Mouse (Mus musculus) MEL (cell line): ENCODE data around the gene Gm7030. TPM values are rescaled to one million over a fixed set of nuclear protein-coding genes. Genes with fewer than 3 reads are reported as not detected.
A peak's percentile ranks its signal among the peaks of the same experiment; 100 is the strongest.
"Not testable (repeated sequence)": the region's sequence is repeated elsewhere in the genome, so short reads cannot be mapped to it uniquely, and the experiment has no call there.

Experiments used
- DNase-seq: peaks from one replicate; pipeline ENCODE4 v3.0.0; 2011; ENCODE audit warnings: low read depth, low spot score
- H3K27ac ChIP-seq: 2 replicates; pipeline ENCODE4 v1.5.1; 2012; ENCODE audit warnings: low read depth, mild to moderate bottlenecking, control low read depth, low read length, moderate library complexity; ENCODE audit not compliant: control insufficient read depth
- H3K27me3 ChIP-seq, 2 experiments: fragments of 150-350 bp in 1 of 2; sonication (generic) in 1 of 2; 2 replicates each; pipeline ENCODE4 v1.6.1; 2012; ENCODE audit warnings: low read length in 2 of 2, mild to moderate bottlenecking in 2 of 2, improper control_type of control experiment in 1 of 2, moderate library complexity in 1 of 2; ENCODE audit not compliant: insufficient read depth in 2 of 2, control insufficient read depth in 1 of 2
- H3K36me3 ChIP-seq, 2 experiments: 2 replicates each; pipeline ENCODE4 v1.6.1; 2012 to 2014; ENCODE audit warnings: low read length in 2 of 2, improper control_type of control experiment in 1 of 2, inconsistent platforms in 1 of 2, mild to moderate bottlenecking in 1 of 2; ENCODE audit not compliant: insufficient read depth in 2 of 2, control insufficient read depth in 1 of 2
- H3K4me1 ChIP-seq, 2 experiments: fragments of 150-350 bp in 1 of 2; sonication (generic) in 1 of 2; 2 replicates each; pipeline ENCODE4 v1.6.1; 2012; ENCODE audit warnings: low read length in 2 of 2, improper control_type of control experiment in 1 of 2, mild to moderate bottlenecking in 1 of 2; ENCODE audit not compliant: insufficient read depth in 2 of 2, control insufficient read depth in 1 of 2
- H3K4me3 ChIP-seq, 2 experiments: fragments of 150-350 bp in 1 of 2; sonication (generic) in 1 of 2; 2 replicates each; pipeline ENCODE4 v1.5.1; 2012; ENCODE audit warnings: low read depth in 2 of 2, low read length in 2 of 2, mild to moderate bottlenecking in 2 of 2, moderate library complexity in 2 of 2, control low read depth in 1 of 2, improper control_type of control experiment in 1 of 2; ENCODE audit not compliant: control insufficient read depth in 1 of 2, insufficient read depth in 1 of 2
- H3K79me2 ChIP-seq: 2 replicates; pipeline ENCODE4 v1.6.1; 2012; ENCODE audit warnings: mild to moderate bottlenecking, low read length, moderate library complexity; ENCODE audit not compliant: control insufficient read depth, poor library complexity, insufficient read depth
- H3K9ac ChIP-seq: 2 replicates; pipeline ENCODE4 v1.6.1; 2012; ENCODE audit warnings: low read depth, mild to moderate bottlenecking, control low read depth, low read length, moderate library complexity; ENCODE audit not compliant: control insufficient read depth, poor library complexity, severe bottlenecking
- H3K9me3 ChIP-seq: fragments of 150-350 bp; sonication (generic); replicated peaks from 2 replicates; pipeline ENCODE4 v1.6.1; 2012; ENCODE audit warnings: mild to moderate bottlenecking, low read length, improper control_type of control experiment, moderate library complexity; ENCODE audit not compliant: insufficient read depth
- CHD2 ChIP-seq: IDR thresholded peaks from 2 replicates; pipeline ENCODE4 v1.6.1; 2011; ENCODE audit warnings: low read length, improper control_type of control experiment
- ELF1 ChIP-seq: IDR thresholded peaks from 2 replicates; pipeline ENCODE4 v1.6.1; 2014; ENCODE audit warnings: low read depth, mild to moderate bottlenecking, inconsistent platforms, low read length, improper control_type of control experiment, moderate library complexity
- GABPA ChIP-seq: IDR thresholded peaks from 2 replicates; pipeline ENCODE4 v1.6.1; 2012; ENCODE audit warnings: low read depth, mild to moderate bottlenecking, inconsistent platforms, low read length, improper control_type of control experiment, moderate library complexity
- GATA1 ChIP-seq: IDR thresholded peaks from 2 replicates; pipeline ENCODE4 v1.6.1; 2011; ENCODE audit warnings: low read depth, low read length, improper control_type of control experiment
- KAT2A ChIP-seq: conservative IDR thresholded peaks from 2 replicates; pipeline ENCODE4 v1.6.1; 2012; ENCODE audit warnings: low read depth, low read length, improper control_type of control experiment, inconsistent platforms
- MAZ ChIP-seq: IDR thresholded peaks from 2 replicates; pipeline ENCODE4 v1.6.1; 2012; ENCODE audit warnings: low read depth, mild to moderate bottlenecking, inconsistent platforms, low read length, improper control_type of control experiment
- MYC ChIP-seq: IDR thresholded peaks from 2 replicates; pipeline ENCODE4 v1.6.1; 2011; ENCODE audit warnings: low read depth, mild to moderate bottlenecking, low read length, improper control_type of control experiment, moderate library complexity
- NELFE ChIP-seq: IDR thresholded peaks from 2 replicates; pipeline ENCODE4 v1.6.1; 2011; ENCODE audit warnings: low read depth, low read length, improper control_type of control experiment
- POLR2A ChIP-seq, 2 experiments: IDR thresholded peaks; 2 replicates each; pipeline ENCODE4 v1.6.1; 2011 to 2012; ENCODE audit warnings: low read length in 2 of 2, mild to moderate bottlenecking in 2 of 2, control low read depth in 1 of 2, improper control_type of control experiment in 1 of 2, low read depth in 1 of 2, moderate library complexity in 1 of 2; ENCODE audit not compliant: control insufficient read depth in 1 of 2, insufficient read depth in 1 of 2, poor library complexity in 1 of 2
- POLR2AphosphoS2 ChIP-seq: IDR thresholded peaks from 2 replicates; pipeline ENCODE4 v1.6.1; 2011; ENCODE audit warnings: low read length, improper control_type of control experiment
- TAL1 ChIP-seq: IDR thresholded peaks from 2 replicates; pipeline ENCODE4 v1.6.1; 2012; ENCODE audit warnings: mild to moderate bottlenecking, inconsistent platforms, low read length, moderate library complexity, mixed read lengths
- TCF12 ChIP-seq: IDR thresholded peaks from 2 replicates; pipeline ENCODE4 v1.6.1; 2014; ENCODE audit warnings: low read depth, mild to moderate bottlenecking, inconsistent platforms, low read length, improper control_type of control experiment, moderate library complexity
- USF1 ChIP-seq: IDR thresholded peaks from 2 replicates; pipeline ENCODE4 v1.6.1; 2014; ENCODE audit warnings: low read depth, mild to moderate bottlenecking, inconsistent platforms, low read length, improper control_type of control experiment, moderate library complexity
- USF2 ChIP-seq, 2 experiments: IDR thresholded peaks; 2 replicates each; pipeline ENCODE4 v1.6.1; 2011 to 2012; ENCODE audit warnings: improper control_type of control experiment in 2 of 2, low read length in 2 of 2, borderline replicate concordance in 1 of 2, inconsistent platforms in 1 of 2, low read depth in 1 of 2, mild to moderate bottlenecking in 1 of 2; ENCODE audit not compliant: insufficient read depth in 1 of 2
- ZMIZ1 ChIP-seq: IDR thresholded peaks from 2 replicates; pipeline ENCODE4 v1.6.1; 2012; ENCODE audit warnings: low read depth, mild to moderate bottlenecking, inconsistent platforms, low read length, improper control_type of control experiment, moderate library complexity
- polyA plus RNA-seq, 2 experiments: library from polyadenylated mRNA; stranded (reverse) in 1 of 2; unstranded in 1 of 2; fragments of >175 nt in 1 of 2; fragments of >200 nt in 1 of 2; gene quantifications; 2 replicates each; pipeline versions ENCODE4 v1.2.1 to v1.2.4; 2012; ENCODE audit warnings: low replicate concordance in 2 of 2, low read depth in 1 of 2; ENCODE audit not compliant: insufficient read length in 2 of 2, insufficient read depth in 1 of 2, missing spikeins in 1 of 2
- total RNA-seq: library from RNA; depleted of rRNA; stranded (reverse); fragments of 300-350 nt; gene quantifications from 2 replicates; pipeline ENCODE4 v1.2.3, GENCODE M21; 2012

The Gm7030 gene
- total and polyA plus RNA-seq, 3 experiments: not detected

- TF ChIP-seq CHD2 (no peak), GABPA (no peak), NELFE (no peak), TAL1 (no peak), ZMIZ1 (no peak), ELF1 (no peak), USF2 (IDR thresholded peaks at IDR 0.05; ENCODE audit: borderline replicate concordance in 1 of 2, insufficient read depth in 1 of 2, low read depth in 1 of 2, low read length in 2 of 2) (no peak), MAZ (no peak), TCF12 (no peak), GATA1 (no peak), KAT2A (no peak), POLR2A (IDR thresholded peaks at IDR 0.05; ENCODE audit: control insufficient read depth in 1 of 2, insufficient read depth in 1 of 2, low read depth in 1 of 2, low read length in 2 of 2, poor library complexity in 1 of 2) (no peak), POLR2AphosphoS2 (no peak), USF1 (no peak), MYC (no peak)
- Histone ChIP-seq H3K4me1 (no peaks in the 10 kb centered on the region), H3K79me2 (no peaks in the 10 kb centered on the region), H3K27ac (no peak overlapping the region), H3K9ac (no peak overlapping the region), H3K4me3 (no peak overlapping the region), H3K36me3 (no peaks in the 10 kb centered on the region), H3K9me3 (no peaks in the 10 kb centered on the region), H3K27me3 (peaks cover 0 to 3% of the 10 kb centered on the region in 2 experiments; a peak in 3 of 4 replicates)
- DNase-seq: peak; percentile 44
These were observed 16.1 kb upstream of the Gm7030 start for GRCm38 (mm10) chr17:36145111-36145860.

- not testable (repeated sequence) for H3K9ac ChIP-seq, DNase-seq, H3K27ac ChIP-seq, H3K4me1 ChIP-seq, H3K79me2 ChIP-seq, H3K4me3 ChIP-seq, H3K36me3 ChIP-seq, H3K9me3 ChIP-seq
- peaks cover 10 to 15% of the 10 kb centered on the region in 2 experiments for H3K27me3 ChIP-seq
These were observed 7.1 kb upstream of the Gm7030 start for GRCm38 (mm10) chr17:36136299-36136848.

- H3K27ac ChIP-seq, H3K79me2 ChIP-seq, H3K9me3 ChIP-seq, H3K36me3 ChIP-seq, DNase-seq, H3K9ac ChIP-seq, H3K4me1 ChIP-seq, H3K4me3 ChIP-seq: not testable (repeated sequence)
- peaks cover 10 to 12% of the 10 kb centered on the region in 2 experiments for H3K27me3 ChIP-seq
These were observed 6.4 kb upstream of the Gm7030 start for GRCm38 (mm10) chr17:36135421-36136231.
